Mouse (Mus musculus): ENCODE data around the gene Lysmd3. TPM values are rescaled to one million over a fixed set of nuclear protein-coding genes. Genes with fewer than 3 reads are reported as not detected.

Gene Lysmd3
- 37.2 TPM for polyA plus RNA-seq (2015; fragmentation: Illumina TruSeq; extraction: RNeasy Lipid Tissue Mini Kit (QIAGEN cat#74804); ENCODE audit: insufficient read depth, low replicate concordance)

DNA sequence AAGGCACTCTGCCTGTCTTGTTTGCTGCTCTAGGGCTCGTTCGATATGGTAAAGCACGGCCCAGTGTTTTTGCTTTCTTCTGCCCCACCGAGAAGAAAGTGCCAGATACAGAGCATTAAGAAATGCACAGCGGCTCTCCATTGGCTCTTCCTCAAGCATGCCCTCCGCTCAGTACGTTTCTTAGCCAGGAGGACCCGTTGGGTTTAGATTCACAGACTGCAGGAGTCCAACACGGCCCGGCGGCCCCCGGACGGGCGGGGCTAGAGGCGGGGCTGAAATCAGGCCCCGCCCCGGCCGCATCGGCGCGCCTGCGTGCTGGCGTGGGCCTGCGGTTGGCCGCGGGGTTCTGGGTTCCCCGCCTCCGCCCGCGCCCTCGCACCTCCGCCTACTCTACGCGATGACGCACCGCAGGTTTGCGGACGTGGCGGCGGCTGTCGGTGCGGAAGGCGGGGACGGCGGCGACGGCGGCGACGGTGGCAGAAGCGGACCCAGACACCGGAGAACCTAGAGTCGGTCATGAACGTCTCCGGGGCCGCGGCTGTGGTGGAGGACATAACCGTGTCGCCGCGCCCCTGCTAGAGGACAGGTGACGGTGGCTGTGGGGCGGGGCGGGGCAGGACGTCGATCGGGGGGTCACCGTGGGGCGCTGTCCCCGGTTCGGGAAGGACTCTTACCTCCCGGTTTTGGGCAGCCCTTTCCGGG is at the start of gene Lysmd3:
Gene Lysmd3 (plus strand): TSS at position 313 of the 702 bp plus-strand sequence.

DNA sequence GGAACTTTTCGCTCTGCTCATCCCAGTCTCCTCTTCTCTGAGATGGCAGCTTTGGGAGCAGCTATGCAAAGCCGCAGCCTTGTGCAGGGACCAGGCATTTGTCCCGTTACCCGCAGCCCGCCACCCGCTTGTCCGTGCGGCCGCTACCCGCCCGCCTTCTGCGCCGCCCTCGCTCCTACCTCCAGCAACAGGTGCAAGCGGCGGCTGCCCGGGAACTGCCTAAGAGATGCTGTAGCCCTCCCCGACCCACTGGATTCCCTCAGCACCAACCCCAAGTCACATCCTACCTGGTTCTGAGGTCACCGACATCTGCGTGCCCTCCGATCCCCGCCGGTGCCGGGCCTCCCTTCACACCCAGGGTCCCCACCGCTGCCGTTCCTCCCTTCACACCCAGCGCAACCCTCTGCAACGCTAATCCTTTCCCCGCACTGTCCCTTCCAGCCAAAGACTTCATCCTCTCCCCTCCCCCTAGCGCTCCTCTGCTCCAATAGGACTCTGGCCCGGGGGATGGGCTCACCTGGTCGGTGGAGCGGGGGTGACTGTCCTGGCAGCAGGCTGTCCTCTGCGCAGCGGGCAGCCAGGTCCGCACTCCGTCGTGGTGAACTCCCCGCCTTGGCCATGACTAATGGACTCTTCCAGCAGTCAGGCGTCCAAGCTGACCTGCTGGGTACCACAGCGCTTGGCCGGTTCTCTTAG is 24.6 kb upstream of the Lysmd3 start, which contains the start of gene Adgrv1:
Gene Adgrv1 (minus strand): TSS at position 435 of the 696 bp plus-strand sequence.

DNA sequence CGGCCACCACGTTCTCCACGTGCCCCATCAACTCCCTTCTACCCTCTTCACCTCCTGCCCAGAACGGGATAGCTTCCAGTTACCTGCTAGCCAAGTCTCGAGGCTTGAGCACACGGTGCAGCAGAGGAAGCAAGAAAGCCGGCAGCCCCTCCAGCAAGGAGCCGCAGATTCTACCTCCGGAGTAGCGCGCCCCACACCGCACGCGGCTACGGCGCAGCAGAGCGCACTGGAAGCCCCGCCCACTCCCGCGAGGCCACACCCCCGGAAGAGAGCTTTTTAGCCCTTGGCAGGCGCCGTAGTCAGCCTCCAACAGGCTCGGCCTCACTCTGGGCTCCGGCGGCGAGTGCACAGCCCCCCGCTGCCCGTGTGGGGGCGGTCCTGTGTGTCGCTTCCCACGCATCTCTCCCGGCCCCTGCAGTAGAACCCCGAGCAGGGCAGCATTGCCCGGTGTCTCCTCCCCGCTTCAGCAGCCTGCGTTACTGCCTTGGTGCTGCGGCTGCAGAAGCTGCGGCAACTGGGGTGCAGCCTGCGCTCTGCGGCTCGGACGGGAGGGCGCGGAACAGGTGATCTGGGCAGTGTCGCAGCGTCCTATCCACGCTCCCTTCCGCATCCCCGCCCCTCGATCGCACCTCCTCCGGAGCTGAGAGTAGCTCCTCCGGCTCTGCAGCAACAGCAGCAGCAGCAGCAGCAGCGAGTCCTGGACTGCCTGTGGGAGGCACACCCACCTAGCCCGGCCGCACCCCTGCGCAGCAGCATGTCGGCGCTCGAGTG is 53.5 kb downstream of the Lysmd3 start, which contains the start of the genes Polr3g and Mblac2:
Gene Polr3g (minus strand): TSS at position 239 of the 771 bp plus-strand sequence.
Gene Mblac2 (plus strand): TSS at position 567 of the 771 bp plus-strand sequence.

Other genes starting within 250 kb of the Lysmd3 start
- gene Adgrv1, start 24.5 kb upstream of the Lysmd3 start, polyA plus RNA-seq (2015; fragmentation: Illumina TruSeq; extraction: RNeasy Lipid Tissue Mini Kit (QIAGEN cat#74804); ENCODE audit: insufficient read depth, low replicate concordance): 0.76 TPM
- gene Polr3g, start 53.4 kb downstream of the Lysmd3 start, polyA plus RNA-seq (2015; fragmentation: Illumina TruSeq; extraction: RNeasy Lipid Tissue Mini Kit (QIAGEN cat#74804); ENCODE audit: insufficient read depth, low replicate concordance): 14.6 TPM
- 6.6 TPM for gene Mblac2, start 53.7 kb downstream of the Lysmd3 start, polyA plus RNA-seq (2015; fragmentation: Illumina TruSeq; extraction: RNeasy Lipid Tissue Mini Kit (QIAGEN cat#74804); ENCODE audit: insufficient read depth, low replicate concordance)
- gene Cetn3, start 125.4 kb downstream of the Lysmd3 start, polyA plus RNA-seq (2015; fragmentation: Illumina TruSeq; extraction: RNeasy Lipid Tissue Mini Kit (QIAGEN cat#74804); ENCODE audit: insufficient read depth, low replicate concordance): 171 TPM